In genomic region chr7:34484908-34485598, GRCm38 (mm10) we compare ENCODE assay signal across 8 mouse cellular contexts.
DNase-seq lines count a peak whose midpoint lies in the region; ATAC-seq and TF ChIP-seq lines count a peak whose summit lies in the region.

No protein-coding gene starts in this region.

- H3K9ac ChIP-seq in ES-E14 (ENCODE audit: insufficient read depth, low read depth, low read length, poor library complexity, severe bottlenecking), result no peak overlapping the region
- H3K9ac ChIP-seq in lung, embryonic 16.5 days (ENCODE audit: low read length), result no peak overlapping the region

- no peaks in the 10 kb centered on the region for H3K27me3 ChIP-seq in lung, embryonic 16.5 days (ENCODE audit: control insufficient read depth, insufficient read depth, low read depth, low read length)

- H3K4me1 ChIP-seq in ES-E14 (ENCODE audit: control insufficient read depth in 2 of 2, insufficient read depth in 2 of 2, low read length in 2 of 2, poor library complexity in 1 of 2), result no peaks in the 10 kb centered on the region
- H3K4me1 ChIP-seq in lung, embryonic 16.5 days (replicated peaks; ENCODE audit: control insufficient read depth, insufficient read depth, low read length), result no peaks in the 10 kb centered on the region

- no peaks in the 10 kb centered on the region for H3K9me3 ChIP-seq in ES-E14 (ENCODE audit: control insufficient read depth, insufficient read depth, low read depth, low read length)
- no peaks in the 10 kb centered on the region for H3K9me3 ChIP-seq in lung, embryonic 16.5 days (ENCODE audit: control insufficient read depth, low read length)

- H3K36me3 ChIP-seq in ES-E14 (ENCODE audit: control insufficient read depth, insufficient read depth, low read length, poor library complexity, severe bottlenecking), result no peaks in the 10 kb centered on the region
- no peaks in the 10 kb centered on the region for H3K36me3 ChIP-seq in lung, embryonic 16.5 days (ENCODE audit: control insufficient read depth, insufficient read depth, low read length)

- 55% methylated on average over 18 of the region's 18 CpGs for WGBS in lung, embryonic 16.5 days

- no peak overlapping the region for H3K27ac ChIP-seq in gastrocnemius, adult 2 months
- H3K27ac ChIP-seq in ES-E14 (ENCODE audit: insufficient read depth, low read depth, low read length, poor library complexity, severe bottlenecking), result no peak overlapping the region
- no peak overlapping the region for H3K27ac ChIP-seq in lung, embryonic 16.5 days (ENCODE audit: low read length)

- no peak overlapping the region for H3K4me3 ChIP-seq in gastrocnemius, adult 2 months
- H3K4me3 ChIP-seq in ES-E14 (ENCODE audit: insufficient read depth in 1 of 2, low read depth in 1 of 2, low read length in 2 of 2, poor library complexity in 1 of 2, severe bottlenecking in 1 of 2), result no peak overlapping the region
- H3K4me3 ChIP-seq in lung, embryonic 16.5 days (ENCODE audit: low read length), result no peak overlapping the region

- peak; percentile 67 for ATAC-seq in lung, embryonic 16.5 days (ENCODE audit: low read depth)
- no peak for ATAC-seq in megakaryocyte-erythroid progenitor cell, adult 5-6 weeks (replicated peaks; ENCODE audit: low FRiP score, low TSS enrichment, poor library complexity, severe bottlenecking)

- peak; percentile 23; the same call in 1 of the 2 replicates for TF ChIP-seq CTCF in gastrocnemius, adult 2 months (IDR thresholded peaks at IDR 0.05)

- no peak for DNase-seq in gastrocnemius, adult 2 months
- DNase-seq in gastrocnemius, adult 8-10 months (ENCODE audit: low spot score in 2 of 2), result no peak
- DNase-seq in ES-E14 (ENCODE audit: low read depth, low spot score), result peak; percentile 47
- DNase-seq in kidney, adult 18-20 months, result peak; percentile 57
- DNase-seq in ovary, postnatal 14 days (ENCODE audit: low spot score), result no peak
- DNase-seq in layer of hippocampus, adult 9-10 months (ENCODE audit: low spot score), result no peak

- no peak overlapping the region for H3K4me2 ChIP-seq in lung, embryonic 16.5 days (ENCODE audit: low read depth, low read length)

- in situ Hi-C loops in ES-E14 (cut with MboI; ENCODE audit: low sequenced_read_pairs in 2 of 2, unreplicated experiment in 2 of 2), result no loop called here

- intact Hi-C loops in gastrocnemius, adult 2 months (cut with DNase I), result no loop called here

TF ChIP-seq in ES-E14, 5 proteins besides CTCF, POLR2A, EP300 and RAD21:
- TF ChIP-seq HCFC1 (IDR thresholded peaks at IDR 0.05; ENCODE audit: borderline replicate concordance, insufficient read depth, low read length), result no peak
- TF ChIP-seq ZC3H11A (IDR thresholded peaks at IDR 0.05; ENCODE audit: borderline replicate concordance, low read depth, low read length), result no peak
- TF ChIP-seq MAFK (IDR thresholded peaks at IDR 0.05; ENCODE audit: insufficient read depth, low read depth, low read length), result no peak
- no peak for TF ChIP-seq ZNF384 (IDR thresholded peaks at IDR 0.05; ENCODE audit: low read depth, low read length)
- TF ChIP-seq CHD2 (IDR thresholded peaks at IDR 0.05; ENCODE audit: low read depth, low read length), result no peak
TF ChIP-seq in ES-E14: peak in this region for 0.

Comparison
In these comparisons a context has a peak if more than half of its experiments do, and no peak if none do; other contexts are left out.
1. DNase-seq: peak in ES-E14 (single experiment) and kidney, adult 18-20 months (single experiment); none in gastrocnemius, adult 2 months (single experiment), gastrocnemius, adult 8-10 months (0 of 2), ovary, postnatal 14 days (single experiment) and layer of hippocampus, adult 9-10 months (single experiment).